Mouse (Mus musculus) midbrain, embryonic 13.5 days (tissue): ENCODE measurements around the gene Zic2. TPM values are rescaled to one million over a fixed set of nuclear protein-coding genes. Genes with fewer than 3 reads are reported as not detected.

Source experiments
- ATAC-seq: fragments of 200-750 bp; cut with Nextera tagmentation; 2 replicates; pipeline ENCODE4 v1.8.0; 2017; ENCODE audit warnings: mild to moderate bottlenecking, moderate TSS enrichment, moderate library complexity
- H3K27ac ChIP-seq: fragments of 300-500 bp; sonication (generic); 2 replicates; pipeline ENCODE4 v1.5.1; 2015; ENCODE audit warnings: inconsistent platforms, mild to moderate bottlenecking, moderate library complexity
- H3K27me3 ChIP-seq: fragments of 300-500 bp; sonication (generic); 2 replicates; pipeline ENCODE4 v1.6.1; 2015; ENCODE audit warnings: mild to moderate bottlenecking, inconsistent platforms
- H3K36me3 ChIP-seq: fragments of 300-500 bp; sonication (generic); 2 replicates; pipeline ENCODE4 v1.6.1; 2015; ENCODE audit warnings: mild to moderate bottlenecking, inconsistent platforms
- H3K4me1 ChIP-seq: fragments of 300-500 bp; sonication (generic); replicated peaks from 2 replicates; pipeline ENCODE4 v1.6.1; 2015; ENCODE audit warnings: inconsistent platforms
- H3K4me2 ChIP-seq: fragments of 300-500 bp; sonication (generic); replicated peaks from 2 replicates; pipeline ENCODE4 v1.6.1; 2015; ENCODE audit warnings: moderate library complexity, mild to moderate bottlenecking, inconsistent platforms
- H3K4me3 ChIP-seq: fragments of 300-500 bp; sonication (generic); replicated peaks from 2 replicates; pipeline ENCODE4 v1.5.1; 2015; ENCODE audit warnings: mild to moderate bottlenecking, inconsistent platforms
- H3K9ac ChIP-seq: fragments of 300-500 bp; sonication (generic); replicated peaks from 2 replicates; pipeline ENCODE4 v1.6.1; 2015; ENCODE audit warnings: mild to moderate bottlenecking, inconsistent platforms
- H3K9me3 ChIP-seq: fragments of 300-500 bp; sonication (generic); 2 replicates; pipeline ENCODE4 v1.6.1; 2016; ENCODE audit warnings: mild to moderate bottlenecking, inconsistent platforms
- WGBS: fragments of 180-500 bp; shearing (Covaris S2); methylation state at CpG from one replicate; pipeline ENCODE4 v1.1.7; 2015; 5-methylcytosine and 5-hydroxymethylcytosine counted together
- polyA plus RNA-seq: library from polyadenylated mRNA; unstranded; fragments of >200 nt; fragmentation: Nextera tagmentation; extraction: Ambion mirVana; gene quantifications from 2 replicates; pipeline ENCODE4 v1.2.1, GENCODE M21; 2015

The Zic2 gene
- polyA plus RNA-seq, 1 experiment from 2014 or later, result 10.3 TPM

DNA sequence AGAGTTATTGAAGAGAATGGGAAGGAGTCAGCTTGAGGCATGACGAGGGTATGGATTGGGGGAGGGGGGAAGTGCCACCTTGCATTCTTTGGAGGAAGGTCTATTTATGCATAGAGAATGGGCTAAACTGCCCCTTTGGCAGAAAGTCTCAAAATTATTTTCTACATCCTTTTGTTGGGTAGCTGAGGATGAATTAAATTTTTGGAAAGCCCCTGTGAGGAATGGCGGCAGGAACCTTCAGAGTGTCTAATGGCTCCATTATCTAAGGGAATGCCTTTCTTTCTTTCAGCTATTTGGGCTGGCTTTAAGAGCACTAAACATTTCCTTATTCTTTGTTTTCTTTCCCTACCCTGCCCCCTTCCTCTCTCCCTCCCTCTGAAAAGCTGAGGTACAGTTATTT lies 5.1 kb downstream of the Zic2 start:
- peak overlapping the region; percentile 73 for H3K9ac ChIP-seq
- H3K4me2 ChIP-seq, result peak overlapping the region; percentile 61
- WGBS, result 8% methylated on average over 2 of the region's 2 CpGs
- peak overlapping the region; percentile 86 for H3K27ac ChIP-seq
- H3K27me3 ChIP-seq, result peaks cover 68% of the 10 kb centered on the region
- H3K4me1 ChIP-seq, result peaks cover 50% of the 10 kb centered on the region
- peak overlapping the region; percentile 69 for H3K4me3 ChIP-seq
- no peak for ATAC-seq
- peaks cover 6% of the 10 kb centered on the region; the same call in 1 of the 2 replicates for H3K36me3 ChIP-seq
- H3K9me3 ChIP-seq, result no peaks in the 10 kb centered on the region

DNA sequence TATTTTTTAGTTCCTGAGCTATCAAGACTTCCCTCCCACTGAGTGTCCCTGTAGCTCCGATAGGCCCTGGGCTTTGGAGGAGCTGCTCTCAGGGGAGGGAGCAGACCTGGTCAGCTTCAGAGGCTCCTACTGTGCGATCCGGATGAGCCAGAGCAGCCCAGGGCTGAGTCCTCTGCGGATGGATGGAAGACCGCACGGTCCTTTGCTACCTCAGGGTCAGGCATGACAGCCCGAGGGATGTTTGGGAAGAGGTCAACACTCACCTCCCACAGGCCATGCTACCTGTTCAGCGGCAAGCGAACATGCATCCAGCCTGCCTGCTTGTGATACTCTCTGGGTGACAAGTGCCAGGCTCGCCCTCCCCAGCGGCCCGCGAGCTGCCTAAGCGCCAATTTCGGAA lies 5.9 kb downstream of the Zic2 start:
- 8% methylated on average over 15 of the region's 15 CpGs for WGBS
- Histone ChIP-seq H3K4me3 (peak overlapping the region; percentile 69), H3K9me3 (no peaks in the 10 kb centered on the region), H3K4me2 (peak overlapping the region; percentile 61), H3K27me3 (peaks cover 68% of the 10 kb centered on the region), H3K27ac (peak overlapping the region; percentile 86), H3K9ac (peak overlapping the region; percentile 73), H3K36me3 (peaks cover 6% of the 10 kb centered on the region; the same call in 1 of the 2 replicates), H3K4me1 (peaks cover 44% of the 10 kb centered on the region)
- peak; percentile 30; the same call in 1 of the 2 replicates for ATAC-seq

DNA sequence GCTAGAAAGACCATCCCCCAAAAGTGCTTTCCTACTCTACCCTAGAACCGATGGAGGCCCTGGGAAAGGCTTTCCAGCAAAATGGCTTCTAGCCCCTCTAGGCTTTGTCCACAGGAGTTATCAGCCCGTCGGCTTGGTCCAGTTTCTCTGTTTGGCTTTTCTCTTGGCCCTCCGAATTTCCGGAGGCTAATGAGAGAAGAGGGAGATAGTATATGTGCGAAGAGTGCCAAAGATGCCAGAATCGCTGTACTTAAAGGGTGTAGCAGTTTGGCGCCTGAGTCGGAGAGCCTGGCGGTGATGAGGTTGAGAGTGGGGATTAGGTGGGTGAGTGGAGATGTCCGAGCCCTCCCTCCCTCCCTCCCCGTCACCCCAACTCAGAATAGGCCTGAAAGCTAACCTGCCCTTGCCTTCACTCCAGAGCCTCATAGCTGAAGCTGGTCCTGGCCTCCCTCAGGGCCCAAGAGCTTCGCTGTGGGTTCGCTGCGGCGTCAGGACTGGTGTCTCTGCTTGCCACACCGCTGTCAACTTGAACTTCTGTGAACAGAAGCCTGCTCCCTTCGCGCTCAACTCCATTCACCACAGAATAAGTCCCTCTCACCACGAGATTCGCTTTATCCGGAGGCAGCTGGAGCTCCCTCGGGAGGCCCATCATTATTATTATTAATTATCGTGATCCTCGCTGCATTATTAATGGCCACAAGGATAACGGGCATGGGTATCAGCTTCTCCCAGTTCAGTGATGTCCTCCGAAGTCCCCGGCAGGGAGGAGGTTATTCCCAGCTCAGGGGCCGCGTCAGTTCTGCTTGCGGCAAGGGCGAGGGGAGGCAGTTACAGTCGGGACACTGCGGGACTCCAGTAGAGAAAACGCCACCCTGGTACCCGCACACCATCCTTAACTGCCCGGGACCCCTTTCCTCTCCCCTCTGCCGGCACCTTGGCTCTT lies 7.1 kb downstream of the Zic2 start:
- peak; percentile 55 for ATAC-seq
- Histone ChIP-seq H3K4me1 (peaks cover 44% of the 10 kb centered on the region), H3K4me3 (peak overlapping the region; percentile 69), H3K27me3 (peaks cover 75% of the 10 kb centered on the region), H3K36me3 (peaks cover 6% of the 10 kb centered on the region; the same call in 1 of the 2 replicates), H3K9ac (peak overlapping the region; percentile 73), H3K9me3 (no peaks in the 10 kb centered on the region), H3K27ac (peak overlapping the region; percentile 86), H3K4me2 (peak overlapping the region; percentile 61)
- WGBS, result 2% methylated on average over 37 of the region's 38 CpGs

DNA sequence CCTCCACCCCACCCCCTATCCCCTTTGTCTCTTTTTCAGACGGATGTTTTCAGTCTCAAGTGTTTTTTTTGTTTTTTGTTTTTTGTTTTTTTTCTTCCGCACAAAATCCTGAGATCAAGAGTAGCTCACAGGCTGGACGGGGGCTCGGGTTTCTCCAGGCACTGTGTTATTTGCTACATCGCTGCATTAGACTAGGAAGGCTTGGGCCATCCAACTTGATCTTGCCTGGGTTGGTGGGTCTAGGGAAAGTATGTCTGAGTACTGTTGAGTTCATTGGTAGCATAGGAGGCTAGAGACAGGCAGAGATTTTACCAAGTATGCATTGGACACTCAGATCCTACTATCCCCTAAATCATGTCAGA lies 7.8 kb downstream of the Zic2 start:
- Histone ChIP-seq H3K9me3 (no peaks in the 10 kb centered on the region), H3K27ac (peak overlapping the region; percentile 86), H3K9ac (peak overlapping the region; percentile 73), H3K36me3 (peaks cover 6% of the 10 kb centered on the region; the same call in 1 of the 2 replicates), H3K4me3 (peak overlapping the region; percentile 69), H3K4me1 (peaks cover 44% of the 10 kb centered on the region), H3K4me2 (peak overlapping the region; percentile 61), H3K27me3 (peaks cover 79% of the 10 kb centered on the region)
- no peak for ATAC-seq
- 5% methylated on average over 5 of the region's 5 CpGs for WGBS

DNA sequence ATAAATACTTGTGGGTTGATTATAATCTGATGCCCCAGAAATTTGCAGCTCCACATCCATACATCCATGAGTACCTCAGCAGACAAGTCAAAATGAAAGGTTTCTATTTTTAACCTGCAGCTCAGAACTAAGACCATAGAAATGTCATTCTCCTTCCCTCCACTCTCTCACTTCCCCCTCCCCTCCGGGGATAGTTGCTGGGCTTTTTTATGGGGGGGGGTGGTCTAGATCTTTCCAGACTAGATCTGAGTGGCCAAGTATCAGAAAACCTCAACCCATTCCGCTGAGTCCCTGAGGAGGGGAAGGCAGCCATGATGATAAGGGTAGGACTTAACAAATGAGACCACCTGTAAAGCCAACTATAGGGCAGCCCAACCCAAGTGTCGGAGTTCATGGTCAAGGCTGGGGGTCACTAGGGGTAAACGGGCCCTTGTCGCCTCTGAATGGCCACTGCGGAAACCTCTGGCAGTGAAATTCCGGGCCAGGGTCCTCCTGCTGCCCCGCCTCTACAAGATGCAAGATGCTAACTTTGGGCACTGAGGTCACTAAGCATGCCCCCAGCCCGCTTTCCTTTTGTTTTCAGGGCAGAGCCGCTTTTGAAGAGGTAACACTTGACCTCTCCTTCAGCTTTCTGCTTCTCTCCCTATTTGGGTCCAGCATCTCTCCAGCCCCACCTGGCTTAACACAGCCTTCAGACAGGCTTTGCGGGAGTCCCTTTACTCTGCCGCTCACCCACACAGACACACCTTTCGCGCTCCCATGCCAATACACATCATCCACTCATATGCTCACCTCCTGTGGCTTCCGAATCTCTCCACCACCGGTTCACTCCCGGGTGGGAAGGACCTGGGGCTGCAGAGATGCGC lies 8.6 kb downstream of the Zic2 start:
- Histone ChIP-seq H3K27me3 (peaks cover 79% of the 10 kb centered on the region), H3K4me2 (peak overlapping the region; percentile 61), H3K36me3 (peaks cover 3% of the 10 kb centered on the region; the same call in 1 of the 2 replicates), H3K27ac (peak overlapping the region; percentile 44; the same call in 1 of the 2 replicates), H3K4me3 (peak overlapping the region; percentile 14), H3K9me3 (no peaks in the 10 kb centered on the region), H3K4me1 (peaks cover 40% of the 10 kb centered on the region), H3K9ac (peak overlapping the region; percentile 73; the same call in 1 of the 2 replicates)
- 0 out of 2 replicates have a peak, but pooled peaks have one; percentile 2 for ATAC-seq
- 5% methylated on average over 18 of the region's 18 CpGs for WGBS

DNA sequence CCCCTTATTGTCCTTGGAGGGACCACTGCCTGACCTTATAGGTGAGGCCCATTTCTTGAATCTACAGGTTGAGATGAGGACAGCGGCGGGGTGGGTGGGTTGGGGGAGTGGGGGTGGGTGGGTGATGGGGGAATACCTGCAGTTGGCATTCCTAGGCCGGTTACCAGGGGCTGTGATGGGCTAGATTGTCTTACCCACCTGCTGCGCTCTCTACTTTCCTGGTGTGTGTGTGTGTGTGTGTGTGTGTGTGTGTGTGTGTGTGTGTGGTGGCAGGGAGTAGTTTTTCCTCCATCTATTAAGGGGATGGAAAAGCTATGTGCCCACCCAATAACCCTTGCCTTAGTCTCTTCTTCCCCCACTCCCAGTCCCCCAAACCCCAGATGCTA lies 9.2 kb downstream of the Zic2 start:
- ATAC-seq, result peak; percentile 5; the same call in 1 of the 2 replicates

DNA sequence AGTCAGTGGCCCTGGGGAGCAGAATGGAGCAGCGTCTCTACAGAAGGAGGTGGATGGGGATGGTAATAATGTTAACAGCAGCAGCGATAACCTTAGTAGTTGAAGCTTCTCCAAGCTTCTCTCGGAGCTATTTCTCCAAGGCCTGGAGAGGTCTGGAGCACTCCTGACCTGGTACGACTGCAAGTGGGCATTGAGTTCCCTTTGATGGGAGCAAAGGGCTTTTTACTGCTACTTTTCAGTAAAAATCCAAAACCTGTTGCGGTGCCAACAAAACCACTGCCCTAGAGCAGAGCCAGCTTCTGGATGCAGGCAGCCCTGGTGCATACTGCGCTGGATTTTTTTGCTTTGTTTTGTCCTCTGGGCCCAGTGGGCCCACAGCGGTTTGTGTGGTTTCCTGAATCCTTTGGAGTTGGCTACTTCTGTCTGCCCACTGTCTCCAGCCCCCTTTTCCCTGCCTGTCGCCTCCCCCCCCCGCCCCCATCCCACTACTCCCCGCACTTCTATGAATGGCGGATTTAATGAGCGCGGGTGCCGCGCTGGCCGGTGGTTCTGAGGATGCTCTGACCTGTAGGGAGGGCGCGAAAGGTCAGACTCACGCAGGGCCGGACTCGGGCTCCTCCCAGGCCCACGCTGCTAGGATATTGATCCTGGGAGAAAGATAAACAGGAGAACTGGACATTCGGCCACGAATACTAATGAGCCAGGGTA lies 9.8 kb downstream of the Zic2 start:
- Histone ChIP-seq H3K4me1 (peaks cover 42% of the 10 kb centered on the region), H3K9ac (peak overlapping the region; percentile 28), H3K36me3 (no peaks in the 10 kb centered on the region), H3K27ac (peak overlapping the region; percentile 62), H3K9me3 (no peaks in the 10 kb centered on the region), H3K27me3 (peaks cover 88% of the 10 kb centered on the region), H3K4me3 (peak overlapping the region; percentile 14; the same call in 1 of the 2 replicates), H3K4me2 (peak overlapping the region; percentile 61)
- ATAC-seq, result no peak; the same call in 1 of the 2 replicates
- under 1% methylated on average over 24 of the region's 24 CpGs for WGBS

More for the DNA sequence above, 9.2 kb downstream of the Zic2 start:
- Histone ChIP-seq H3K36me3 (no peaks in the 10 kb centered on the region), H3K4me2 (peak overlapping the region; percentile 61), H3K27ac (peak overlapping the region; percentile 62), H3K4me3 (peak overlapping the region; percentile 14), H3K27me3 (peaks cover 83% of the 10 kb centered on the region), H3K9me3 (no peaks in the 10 kb centered on the region), H3K4me1 (peaks cover 38% of the 10 kb centered on the region), H3K9ac (peak overlapping the region; percentile 32)
- WGBS, result 13% methylated on average over 4 of the region's 4 CpGs

DNA sequence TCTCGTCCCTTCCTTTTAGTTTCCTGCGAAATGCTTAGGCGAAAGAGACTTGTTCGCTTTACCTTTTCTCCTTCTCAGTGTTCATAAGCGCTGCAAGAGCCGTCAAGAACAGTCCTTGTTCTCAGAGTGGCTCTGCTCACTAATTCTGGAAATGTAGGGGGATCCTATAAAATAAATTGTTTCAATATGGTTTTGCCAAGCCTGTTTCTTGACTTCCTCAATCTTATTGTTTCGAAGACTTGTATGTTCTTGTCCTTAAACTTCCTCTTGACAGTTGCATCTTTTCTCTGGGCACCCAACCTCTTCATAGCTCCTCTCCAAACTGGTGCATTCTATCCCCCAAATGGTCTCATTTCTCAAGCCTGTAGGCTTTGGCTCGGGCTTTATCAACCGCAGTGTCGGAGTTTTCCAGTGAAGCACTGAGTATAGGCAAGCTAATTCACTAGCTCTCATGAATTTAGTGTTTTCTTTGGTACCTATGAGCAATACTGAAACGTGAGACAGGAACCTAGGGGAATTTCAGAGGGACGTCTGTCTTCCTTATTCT lies 10.5 kb downstream of the Zic2 start:
- peaks cover 48% of the 10 kb centered on the region for H3K4me1 ChIP-seq
- peaks cover 89% of the 10 kb centered on the region for H3K27me3 ChIP-seq

DNA sequence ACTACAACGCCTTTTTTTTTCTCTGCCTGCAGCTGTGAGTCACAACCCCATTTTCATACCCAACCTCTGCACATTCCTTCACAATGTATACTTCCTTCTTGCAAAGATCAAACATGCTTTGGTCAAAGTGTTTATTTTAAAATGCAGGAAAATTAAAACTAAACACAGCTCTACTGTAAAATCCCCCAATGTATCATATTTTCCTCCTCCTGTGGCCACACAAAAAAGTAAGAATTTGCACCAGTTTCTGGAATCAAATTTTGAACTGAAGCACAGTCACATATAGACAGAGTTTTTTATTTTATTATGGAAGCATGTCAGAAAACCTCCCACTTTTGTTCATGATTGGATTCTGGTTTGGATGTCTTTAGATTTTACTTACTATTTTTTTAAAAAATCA lies 11.4 kb downstream of the Zic2 start:
- Histone ChIP-seq H3K27ac (no peak overlapping the region), H3K4me1 (peaks cover 44% of the 10 kb centered on the region), H3K4me2 (no peak overlapping the region), H3K9me3 (no peaks in the 10 kb centered on the region), H3K4me3 (no peak overlapping the region), H3K9ac (no peak overlapping the region), H3K36me3 (no peaks in the 10 kb centered on the region), H3K27me3 (peaks cover 89% of the 10 kb centered on the region)
- WGBS, result 10% methylated on average over 1 of the region's 1 CpGs
- no peak for ATAC-seq

More for the DNA sequence above, 10.5 kb downstream of the Zic2 start:
- H3K36me3 ChIP-seq, result no peaks in the 10 kb centered on the region
- no peak for ATAC-seq
- peak overlapping the region; percentile 62 for H3K27ac ChIP-seq
- peak overlapping the region; percentile 14; the same call in 1 of the 2 replicates for H3K4me3 ChIP-seq
- no peaks in the 10 kb centered on the region for H3K9me3 ChIP-seq
- 4% methylated on average over 12 of the region's 12 CpGs for WGBS
- H3K9ac ChIP-seq, result peak overlapping the region; percentile 12; the same call in 1 of the 2 replicates
- peak overlapping the region; percentile 61 for H3K4me2 ChIP-seq

DNA sequence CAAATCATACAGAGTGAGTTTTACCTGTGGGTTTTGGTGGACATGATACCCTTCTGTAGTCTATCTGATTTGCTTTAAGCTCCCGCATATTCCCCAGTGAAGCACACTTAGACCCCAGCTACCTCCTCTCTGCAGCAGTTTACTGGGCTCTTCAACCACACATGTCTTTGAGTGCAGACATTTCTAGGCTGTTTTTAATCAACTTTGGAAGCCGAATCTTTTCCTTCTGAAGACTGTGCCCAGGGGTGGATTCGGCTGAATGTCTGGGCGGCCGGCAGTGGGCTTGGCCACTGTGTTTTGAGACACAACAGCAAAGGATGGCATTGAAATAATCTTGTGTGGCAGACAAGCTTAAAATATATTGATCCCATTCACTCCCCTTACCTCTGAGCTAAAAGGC lies 12.1 kb downstream of the Zic2 start:
- Histone ChIP-seq H3K4me3 (no peak overlapping the region), H3K36me3 (no peaks in the 10 kb centered on the region), H3K27me3 (peaks cover 86% of the 10 kb centered on the region), H3K4me1 (peaks cover 39% of the 10 kb centered on the region), H3K4me2 (0 out of 2 replicates have a peak overlapping the region, but pooled peaks have one; percentile 5), H3K9ac (no peak overlapping the region), H3K27ac (no peak overlapping the region), H3K9me3 (no peaks in the 10 kb centered on the region)
- 7% methylated on average over 5 of the region's 5 CpGs for WGBS
- ATAC-seq, result no peak

DNA sequence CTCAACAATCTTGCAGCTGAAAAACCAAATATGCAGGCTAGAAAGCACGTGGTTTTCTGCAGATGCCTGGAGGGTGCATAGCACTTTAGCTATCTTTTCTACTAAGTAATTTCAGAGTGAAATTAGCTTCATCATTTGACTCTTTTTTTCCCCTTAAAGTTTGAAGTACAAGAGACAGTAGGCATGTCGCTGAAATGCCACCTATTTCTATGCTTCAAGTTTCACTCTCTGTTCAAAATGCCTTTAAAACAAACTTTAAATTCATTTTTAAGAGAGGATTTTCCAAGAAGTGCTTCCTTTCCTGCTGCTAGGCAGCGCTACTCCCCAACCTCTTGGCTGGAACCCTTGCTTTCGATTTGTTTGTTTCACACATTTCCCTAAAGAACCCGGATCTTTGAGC lies 13.8 kb downstream of the Zic2 start:
- H3K27ac ChIP-seq, result no peak overlapping the region
- no peak overlapping the region for H3K9ac ChIP-seq
- peaks cover 25% of the 10 kb centered on the region for H3K4me1 ChIP-seq
- H3K27me3 ChIP-seq, result peaks cover 85% of the 10 kb centered on the region
- 1% methylated on average over 5 of the region's 5 CpGs for WGBS
- H3K9me3 ChIP-seq, result 0 out of 2 replicates have a peak, but pooled peaks cover 3% of the 10 kb centered on the region
- no peak overlapping the region for H3K4me3 ChIP-seq
- no peaks in the 10 kb centered on the region for H3K36me3 ChIP-seq
- H3K4me2 ChIP-seq, result peak overlapping the region; percentile 51
- ATAC-seq, result no peak
